Mouse (Mus musculus): ENCODE measurements around the gene Prkcz. TPM values are rescaled to one million over a fixed set of nuclear protein-coding genes. Genes with fewer than 3 reads are reported as not detected.

The Prkcz gene
- 100 to 1,000 TPM; 221 to 226 TPM for total RNA-seq (2021)
- long read RNA-seq, experiment 1, full-length matches to known transcripts: 234 of 302 reads
- long read RNA-seq, experiment 1, partial matches to known transcripts: 21 of 302 reads
- long read RNA-seq, experiment 1, other reads (novel, unspliced or antisense): 47 of 302 reads
- long read RNA-seq, experiment 2, full-length matches to known transcripts: 215 of 273 reads
- long read RNA-seq, experiment 2, partial matches to known transcripts: 20 of 273 reads
- long read RNA-seq, experiment 2, other reads (novel, unspliced or antisense): 38 of 273 reads

DNA sequence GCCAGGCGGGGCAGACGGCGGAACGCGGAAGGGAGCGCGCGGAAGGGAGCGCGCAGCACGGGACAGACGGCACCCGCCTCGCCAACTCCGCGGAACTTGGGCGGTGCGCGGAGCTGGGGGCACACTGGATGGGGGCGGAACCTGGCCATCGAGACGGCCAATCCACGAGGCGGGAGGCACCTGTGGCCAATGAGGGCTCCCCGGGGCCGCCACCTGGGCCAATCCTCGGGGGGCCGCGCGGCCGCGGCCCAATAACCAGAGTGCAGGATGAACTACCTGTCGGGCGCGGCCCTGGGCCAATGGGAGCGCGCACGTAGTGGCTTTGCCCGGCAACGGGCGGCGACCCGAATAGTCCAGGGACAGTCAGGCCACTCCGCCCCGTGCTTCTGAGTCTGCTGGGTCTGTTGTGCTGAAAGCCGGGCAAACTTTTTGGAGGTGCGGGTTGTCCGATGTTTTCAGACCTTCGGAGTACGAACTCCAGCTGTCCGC, at the start of gene Prkcz:
Prkcz (minus strand) TSS at position 59 of the 489 bp plus-strand sequence.
- DNase-seq (ENCODE audit: extremely low spot score in 1 of 2, low spot score in 2 of 2): peak; percentile 57 to 67
- no peak for TF ChIP-seq CTCF (IDR thresholded peaks at IDR 0.05)
- H3K27ac ChIP-seq: no peak within 1 kb of the TSS
- H3K4me3 ChIP-seq: peak within 1 kb of the TSS; percentile 33
- intact Hi-C loops (cut with DNase I): no loop called here

DNA sequence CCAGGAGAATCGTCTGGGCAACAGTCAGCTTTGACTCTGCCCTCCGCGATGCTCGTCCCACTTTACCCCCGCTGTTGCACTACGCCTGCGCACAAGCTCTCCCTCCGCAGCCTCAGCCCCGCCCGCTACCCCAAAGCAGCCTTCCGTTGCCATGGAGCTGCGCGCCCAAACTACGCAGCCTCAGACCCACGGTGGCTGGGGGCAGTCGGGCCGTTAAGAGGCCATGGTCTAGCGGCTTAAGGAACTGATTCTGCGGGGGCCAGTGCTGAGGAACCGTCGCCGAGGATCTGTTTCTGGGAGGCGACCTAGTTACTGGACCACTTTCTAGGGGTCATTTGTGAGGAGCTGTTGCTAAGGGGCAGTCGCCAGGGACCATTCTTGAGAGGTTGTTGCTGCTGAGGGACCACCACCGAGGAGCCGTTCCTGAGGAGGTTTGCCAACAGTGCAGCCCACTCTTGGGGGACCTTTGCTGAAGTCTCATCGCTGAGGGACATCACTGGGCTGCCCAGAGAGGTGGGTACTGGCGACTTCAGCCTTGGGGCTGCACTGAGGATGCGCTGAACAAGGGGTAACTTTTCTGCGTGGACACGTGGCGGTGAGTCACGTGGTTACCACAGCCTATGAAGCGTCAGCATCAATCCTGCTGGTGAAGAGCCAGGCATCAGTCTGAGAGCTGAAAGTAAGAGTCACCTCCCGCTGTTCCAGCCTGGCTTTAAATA, 48.1 kb upstream of the Prkcz start, which contains the start of gene Cfap74:
Cfap74 (plus strand) TSS at position 133 of the 719 bp plus-strand sequence.
- intact Hi-C loops (cut with DNase I): no loop called here
- peak; percentile 89 for DNase-seq (ENCODE audit: extremely low spot score in 1 of 2, low spot score in 2 of 2)
- TF ChIP-seq CTCF (IDR thresholded peaks at IDR 0.05): no peak
- Histone ChIP-seq H3K4me3 (peak within 1 kb of the TSS; percentile 75), H3K27ac (peak within 1 kb of the TSS; percentile 86)

DNA sequence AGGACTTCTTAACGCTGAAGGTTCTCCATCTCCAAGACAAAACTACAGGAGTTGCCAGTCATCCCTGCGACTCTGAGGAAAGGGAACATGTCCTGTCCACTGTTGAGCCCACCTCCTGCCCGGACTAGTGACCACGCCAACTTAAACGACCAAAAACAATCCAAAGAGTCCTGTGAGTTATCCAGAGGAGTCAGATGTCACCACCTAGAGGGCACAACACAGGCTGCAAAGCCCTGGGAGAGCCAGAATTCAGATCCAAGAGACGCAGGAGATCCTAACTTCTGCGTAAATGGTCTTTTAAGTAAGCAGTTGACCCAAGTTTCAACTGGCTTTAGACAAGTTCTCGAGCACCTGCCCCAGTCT, 47.5 kb upstream of the Prkcz start:
- peak; percentile 39 for TF ChIP-seq CTCF (IDR thresholded peaks at IDR 0.05)
- H3K27ac ChIP-seq: peak overlapping the region; percentile 86
- H3K4me3 ChIP-seq: peak overlapping the region; percentile 75
- intact Hi-C loops (cut with DNase I): no loop called here
- no peak for DNase-seq (ENCODE audit: extremely low spot score in 1 of 2, low spot score in 2 of 2)

DNA sequence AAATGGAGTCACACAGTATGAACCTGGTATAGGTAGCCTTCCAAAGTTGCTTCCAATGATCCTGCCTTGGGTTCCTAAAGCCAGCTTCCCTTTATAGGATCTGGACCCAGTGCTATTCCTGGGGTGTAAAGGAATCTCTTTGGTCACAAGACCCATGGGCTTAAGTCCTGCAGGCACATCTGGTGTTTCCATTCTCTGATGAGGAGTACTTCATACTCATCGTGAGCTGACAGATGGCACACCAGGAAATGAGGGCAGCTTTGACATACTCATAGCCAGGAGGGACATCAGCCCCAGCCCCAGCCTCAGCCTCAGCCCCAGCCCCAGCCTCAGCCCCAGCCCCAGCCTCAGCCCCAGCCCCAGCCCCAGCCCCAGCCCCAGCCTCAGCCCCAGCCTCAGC, 41.3 kb upstream of the Prkcz start:
- no peak for DNase-seq (ENCODE audit: extremely low spot score in 1 of 2, low spot score in 2 of 2)
- intact Hi-C loops (cut with DNase I): no loop called here

DNA sequence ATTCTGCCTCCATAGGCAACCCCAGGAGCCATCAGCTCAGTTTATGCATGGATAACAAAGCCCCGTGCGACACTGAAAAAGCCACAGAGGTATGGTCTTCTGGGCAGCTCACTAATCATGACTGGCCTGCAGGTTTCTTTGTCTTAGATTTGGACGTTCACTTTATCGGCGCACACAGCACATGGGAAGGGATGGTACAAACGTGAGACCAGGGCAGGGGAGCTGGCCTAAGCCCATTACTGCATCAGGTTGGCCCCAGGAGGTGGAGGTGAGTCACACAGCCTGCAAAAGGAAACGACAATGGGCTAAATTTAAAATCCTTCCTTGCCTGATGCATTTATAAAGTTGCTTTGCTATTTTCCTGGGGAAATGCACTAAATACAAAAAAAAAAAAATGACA, 40.0 kb upstream of the Prkcz start:
- no peak for DNase-seq (ENCODE audit: extremely low spot score in 1 of 2, low spot score in 2 of 2)
- no peak for TF ChIP-seq CTCF (IDR thresholded peaks at IDR 0.05)
- H3K27ac ChIP-seq: no peak overlapping the region
- no peak overlapping the region for H3K4me3 ChIP-seq
- intact Hi-C loops (cut with DNase I): no loop called here

More for the DNA sequence above, 41.3 kb upstream of the Prkcz start:
- Histone ChIP-seq H3K4me3 (no peak overlapping the region), H3K27ac (no peak overlapping the region)
- no peak for TF ChIP-seq CTCF (IDR thresholded peaks at IDR 0.05)

DNA sequence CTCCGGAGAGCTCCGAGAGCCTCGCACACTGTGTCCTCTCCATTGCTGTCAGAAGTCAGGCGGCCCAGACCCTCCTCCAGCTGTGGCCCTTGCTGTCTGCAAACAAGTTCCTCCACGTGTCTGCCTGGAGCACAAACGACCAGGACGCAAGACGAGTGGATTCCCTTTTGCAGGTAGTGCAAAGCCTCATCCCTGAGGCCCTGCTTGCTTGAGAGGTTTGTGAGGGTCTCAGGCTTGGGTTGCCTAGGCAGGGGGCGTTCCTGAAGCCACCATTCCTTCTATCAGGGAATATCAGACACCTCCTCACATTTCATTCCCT, 37.0 kb upstream of the Prkcz start:
- no peak for TF ChIP-seq CTCF (IDR thresholded peaks at IDR 0.05)
- peak overlapping the region; percentile 77 for H3K4me3 ChIP-seq
- no peak for DNase-seq (ENCODE audit: extremely low spot score in 1 of 2, low spot score in 2 of 2)
- intact Hi-C loops (cut with DNase I): no loop called here
- H3K27ac ChIP-seq: peak overlapping the region; percentile 50; the same call in 1 of the 2 replicates

DNA sequence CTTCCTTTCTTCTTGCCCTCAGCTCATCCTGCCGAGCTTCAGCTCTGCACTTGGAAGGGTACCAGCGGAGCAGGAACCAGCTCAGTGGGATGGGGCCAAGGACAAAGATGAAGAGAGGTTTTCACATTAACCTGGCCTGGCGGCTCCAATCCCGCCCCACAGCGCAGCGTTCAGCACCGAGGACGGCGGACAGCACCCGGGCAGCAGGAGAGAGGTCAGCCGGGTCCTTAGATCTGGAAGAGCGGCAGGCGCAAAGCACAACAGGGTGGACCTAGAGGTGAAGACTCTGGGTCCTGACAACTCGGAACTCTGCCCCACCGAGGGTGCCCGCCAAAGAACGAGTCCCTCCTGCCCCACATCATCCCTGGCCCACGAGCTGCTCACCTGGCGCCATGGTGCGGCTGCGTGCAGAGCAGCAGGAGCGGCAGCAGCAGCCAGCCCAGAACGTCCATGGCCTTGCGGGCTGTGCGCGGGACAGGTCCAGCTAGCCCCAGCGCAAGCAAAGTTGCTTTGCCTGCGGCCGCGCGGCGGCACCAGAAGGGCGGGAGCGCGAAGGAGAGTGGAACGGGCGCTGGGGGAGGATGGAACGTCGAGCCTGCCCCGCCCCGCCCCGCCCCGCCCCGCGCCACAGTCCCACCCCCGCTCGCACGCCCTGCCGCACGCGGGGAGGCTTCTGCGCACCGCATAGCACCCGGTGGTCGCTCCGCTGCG, 36.5 kb upstream of the Prkcz start, which contains the start of gene Gabrd:
Gabrd (minus strand) TSS at position 602 of the 711 bp plus-strand sequence.
- no peak for TF ChIP-seq CTCF (IDR thresholded peaks at IDR 0.05)
- Histone ChIP-seq H3K4me3 (peak within 1 kb of the TSS; percentile 77), H3K27ac (peak within 1 kb of the TSS; percentile 76)
- peak; percentile 58 to 69 for DNase-seq (ENCODE audit: extremely low spot score in 1 of 2, low spot score in 2 of 2)
- intact Hi-C loops (cut with DNase I): no loop called here

DNA sequence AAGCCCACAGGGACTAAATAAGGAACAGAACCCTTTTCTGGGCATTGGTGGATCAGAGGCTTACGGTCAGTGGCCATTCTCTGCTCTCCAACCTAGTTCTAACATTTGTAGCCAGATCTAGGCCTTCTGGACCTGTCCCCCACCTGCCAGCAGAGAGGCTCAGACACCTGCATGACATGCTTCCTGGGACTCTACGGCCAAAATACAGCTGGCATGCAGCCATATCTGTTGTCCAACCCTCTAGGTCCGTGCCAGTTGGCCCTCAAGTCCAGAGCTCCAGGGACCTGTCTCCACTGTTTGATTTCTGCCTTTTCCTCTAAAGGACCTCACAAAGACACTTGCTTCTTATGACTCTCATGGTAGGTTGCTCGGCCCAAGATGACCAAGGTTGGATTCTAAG, 35.6 kb upstream of the Prkcz start:
- H3K4me3 ChIP-seq: peak overlapping the region; percentile 77
- intact Hi-C loops (cut with DNase I): no loop called here
- no peak for DNase-seq (ENCODE audit: extremely low spot score in 1 of 2, low spot score in 2 of 2)
- no peak for TF ChIP-seq CTCF (IDR thresholded peaks at IDR 0.05)
- peak overlapping the region; percentile 76 for H3K27ac ChIP-seq

DNA sequence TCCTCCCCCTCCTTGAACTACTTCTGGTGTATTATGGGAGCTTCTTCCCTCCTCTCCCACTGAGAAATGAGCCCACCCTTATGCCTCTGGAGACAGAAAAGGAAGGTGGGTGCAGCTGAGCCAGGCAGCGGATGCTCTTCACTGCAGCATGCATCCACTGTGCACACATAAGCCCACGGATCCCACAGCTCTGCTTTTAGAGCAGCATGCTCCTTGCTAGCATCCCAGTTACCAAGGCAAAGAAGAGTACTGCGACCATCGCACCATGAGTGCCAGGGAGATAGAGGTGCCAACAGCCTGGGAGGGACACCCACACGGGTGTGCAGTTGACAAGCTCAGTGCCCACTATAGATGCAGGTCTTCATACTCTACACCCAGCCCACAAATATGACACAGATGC, 34.3 kb upstream of the Prkcz start:
- no peak for TF ChIP-seq CTCF (IDR thresholded peaks at IDR 0.05)
- intact Hi-C loops (cut with DNase I): no loop called here
- peak overlapping the region; percentile 76 for H3K27ac ChIP-seq
- peak overlapping the region; percentile 77 for H3K4me3 ChIP-seq
- DNase-seq (ENCODE audit: extremely low spot score in 1 of 2, low spot score in 2 of 2): peak; percentile 55 to 56

DNA sequence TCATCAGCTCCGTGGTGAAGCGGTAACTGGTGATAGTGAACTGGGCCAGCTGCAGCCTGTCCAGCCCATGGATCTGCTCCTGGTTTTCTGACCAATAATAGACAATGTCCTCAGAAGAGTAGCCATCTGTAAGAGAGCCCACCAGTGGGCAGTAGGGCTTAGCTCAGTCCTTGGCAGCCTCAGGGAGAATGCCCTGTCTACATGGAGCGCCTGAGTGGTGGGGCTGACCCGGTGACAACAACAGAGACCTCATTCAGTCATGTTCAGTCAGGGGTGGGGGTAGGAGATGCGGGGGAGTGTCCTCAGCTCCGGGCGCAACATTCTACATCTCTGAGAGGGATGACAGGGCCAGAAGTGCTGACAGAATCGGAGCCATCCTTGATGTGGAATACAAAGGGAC, 26.0 kb upstream of the Prkcz start:
- Histone ChIP-seq H3K4me3 (no peak overlapping the region), H3K27ac (no peak overlapping the region)
- intact Hi-C loops (cut with DNase I): no loop called here
- no peak for DNase-seq (ENCODE audit: extremely low spot score in 1 of 2, low spot score in 2 of 2)
- no peak for TF ChIP-seq CTCF (IDR thresholded peaks at IDR 0.05)

DNA sequence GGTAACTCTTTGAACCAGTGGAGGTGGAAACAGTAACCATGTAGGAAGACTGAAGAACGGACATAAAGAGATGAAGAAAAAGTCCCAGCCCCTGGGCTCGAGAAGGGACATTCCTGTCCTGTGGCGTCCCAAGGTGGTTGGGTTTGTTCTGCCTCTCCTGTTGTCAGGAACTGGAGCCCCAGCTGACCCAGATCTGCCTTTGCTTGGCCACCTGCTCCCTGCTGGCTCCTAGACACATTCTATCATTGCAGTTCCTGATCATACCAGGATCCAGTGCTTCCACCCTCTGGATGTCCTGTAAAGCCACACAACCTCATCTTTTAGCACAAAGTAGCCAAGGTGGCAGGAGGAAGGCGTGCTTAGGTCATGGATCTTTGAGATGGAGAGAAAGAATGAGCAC, 22.2 kb upstream of the Prkcz start:
- no peak for TF ChIP-seq CTCF (IDR thresholded peaks at IDR 0.05)
- DNase-seq (ENCODE audit: extremely low spot score in 1 of 2, low spot score in 2 of 2): no peak
- intact Hi-C loops (cut with DNase I): no loop called here
- Histone ChIP-seq H3K4me3 (no peak overlapping the region), H3K27ac (peak overlapping the region; percentile 92)

DNA sequence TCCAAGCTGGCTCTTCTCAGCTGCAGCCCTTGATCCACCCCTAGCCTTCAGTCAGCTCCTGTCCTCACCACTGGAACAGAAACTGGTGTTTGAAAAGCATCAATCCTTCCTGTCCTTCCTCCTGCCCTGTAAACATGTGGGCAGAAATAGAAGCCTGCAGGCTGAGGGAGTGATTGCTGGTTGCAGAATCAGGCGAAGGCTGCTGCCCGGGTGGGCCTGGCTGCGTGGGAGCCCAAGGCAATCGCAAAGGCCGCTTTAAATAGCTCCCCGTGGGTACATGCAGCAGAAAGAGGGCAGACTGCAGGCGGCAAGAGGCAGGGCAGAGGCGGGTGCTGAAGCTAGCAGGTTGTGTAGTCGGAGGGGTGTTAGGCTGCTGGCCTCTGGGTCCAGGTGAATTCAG, 21.6 kb upstream of the Prkcz start:
- Histone ChIP-seq H3K27ac (peak overlapping the region; percentile 92), H3K4me3 (no peak overlapping the region)
- intact Hi-C loops (cut with DNase I): no loop called here
- no peak; the same call in 1 of the 2 replicates for TF ChIP-seq CTCF (IDR thresholded peaks at IDR 0.05)
- DNase-seq (ENCODE audit: extremely low spot score in 1 of 2, low spot score in 2 of 2): peak; percentile 65 to 69
